Mouse (Mus musculus) embryonic facial prominence, embryonic 10.5 days (tissue): ENCODE measurements at regions not wholly inside any gene's neighbourhood (a gene's known extent, or its start where the extent isn't known, plus 50 kb on each side); places are given as distances from the start of the nearest gene placed in this dataset.
"Not testable (repeated sequence)": the region's sequence is repeated elsewhere in the genome, so short reads cannot be mapped to it uniquely, and the experiment has no call there.

Experiments
- DNase-seq: peaks from one replicate; pipeline ENCODE4 v3.0.0-alpha.2; 2017; ENCODE audit warnings: low spot score
- H3K27ac ChIP-seq: fragments of 300-500 bp; sonication (generic); replicated peaks from 2 replicates; pipeline ENCODE4 v1.5.1; 2016; ENCODE audit warnings: mild to moderate bottlenecking
- H3K27me3 ChIP-seq: fragments of 300-500 bp; sonication (generic); replicated peaks from 2 replicates; pipeline ENCODE4 v1.6.1; 2016; ENCODE audit warnings: low read depth, mild to moderate bottlenecking; ENCODE audit not compliant: poor library complexity, severe bottlenecking
- H3K36me3 ChIP-seq: fragments of 300-500 bp; sonication (generic); replicated peaks from 2 replicates; pipeline ENCODE4 v1.6.1; 2016; ENCODE audit warnings: mild to moderate bottlenecking, moderate library complexity
- H3K4me1 ChIP-seq: fragments of 300-500 bp; sonication (generic); 2 replicates; pipeline ENCODE4 v1.6.1; 2016
- H3K4me3 ChIP-seq: fragments of 300-500 bp; sonication (generic); 2 replicates; pipeline ENCODE4 v1.5.1; 2016; ENCODE audit warnings: mild to moderate bottlenecking, moderate library complexity
- H3K9me3 ChIP-seq: fragments of 300-500 bp; sonication (generic); 2 replicates; pipeline ENCODE4 v1.6.1; 2016; ENCODE audit warnings: mild to moderate bottlenecking
- WGBS: fragments of 180-500 bp; shearing (Covaris S2); methylation state at CpG from one replicate; pipeline ENCODE4 v1.1.7; 2016; 5-methylcytosine and 5-hydroxymethylcytosine counted together

DNA sequence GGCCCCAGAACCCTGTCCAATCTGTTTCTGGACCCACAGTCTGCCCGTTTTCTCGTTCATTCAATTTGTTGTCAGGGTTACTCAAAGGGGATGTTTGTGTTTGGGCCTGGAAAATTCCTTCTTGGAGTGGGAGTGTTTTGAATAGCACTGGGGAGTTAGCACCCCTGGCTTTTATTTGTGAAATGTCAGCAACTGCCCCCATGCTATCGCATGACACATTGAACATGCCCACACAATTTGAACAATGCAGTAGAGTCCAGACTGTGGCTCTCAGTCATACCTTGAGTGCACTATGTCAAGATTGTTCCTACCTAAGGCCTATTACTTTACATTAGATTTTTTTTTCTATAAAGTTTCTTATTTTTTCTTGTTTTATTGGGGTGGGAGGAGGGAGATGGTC is 195.2 kb upstream of the Ccdc54 start:
- Histone ChIP-seq H3K27ac (no peak overlapping the region), H3K27me3 (no peaks in the 10 kb centered on the region), H3K9me3 (no peaks in the 10 kb centered on the region), H3K4me1 (0 out of 2 replicates have a peak, but pooled peaks cover 8% of the 10 kb centered on the region), H3K36me3 (no peaks in the 10 kb centered on the region), H3K4me3 (no peak overlapping the region)
- 77% methylated on average over 3 of the region's 3 CpGs for WGBS
- DNase-seq, result no peak

DNA sequence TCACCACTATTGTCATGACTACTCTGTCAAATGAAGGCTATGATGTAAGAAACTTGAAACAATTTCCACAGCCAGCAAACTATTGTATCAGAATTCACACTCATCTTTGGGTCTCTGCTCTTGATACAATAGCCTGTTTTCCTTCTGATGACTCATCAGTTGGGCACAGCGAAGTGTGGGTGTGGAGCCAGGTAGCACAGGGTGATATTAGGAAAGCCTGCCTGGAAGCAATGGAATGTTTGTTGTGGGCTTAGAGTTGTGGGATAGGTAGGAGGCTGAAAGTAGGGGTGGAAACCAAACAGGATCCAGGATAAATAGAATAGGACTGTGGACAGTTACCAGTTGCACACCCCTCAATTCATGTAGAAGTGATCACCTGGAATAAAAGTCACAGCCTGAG is 194.4 kb upstream of the Ccdc54 start:
- 83% methylated on average over 1 of the region's 1 CpGs for WGBS
- no peaks in the 10 kb centered on the region for H3K27me3 ChIP-seq
- 0 out of 2 replicates have a peak, but pooled peaks cover 8% of the 10 kb centered on the region for H3K4me1 ChIP-seq
- H3K4me3 ChIP-seq, result no peak overlapping the region
- H3K27ac ChIP-seq, result no peak overlapping the region
- H3K9me3 ChIP-seq, result no peaks in the 10 kb centered on the region
- no peaks in the 10 kb centered on the region for H3K36me3 ChIP-seq
- no peak for DNase-seq

DNA sequence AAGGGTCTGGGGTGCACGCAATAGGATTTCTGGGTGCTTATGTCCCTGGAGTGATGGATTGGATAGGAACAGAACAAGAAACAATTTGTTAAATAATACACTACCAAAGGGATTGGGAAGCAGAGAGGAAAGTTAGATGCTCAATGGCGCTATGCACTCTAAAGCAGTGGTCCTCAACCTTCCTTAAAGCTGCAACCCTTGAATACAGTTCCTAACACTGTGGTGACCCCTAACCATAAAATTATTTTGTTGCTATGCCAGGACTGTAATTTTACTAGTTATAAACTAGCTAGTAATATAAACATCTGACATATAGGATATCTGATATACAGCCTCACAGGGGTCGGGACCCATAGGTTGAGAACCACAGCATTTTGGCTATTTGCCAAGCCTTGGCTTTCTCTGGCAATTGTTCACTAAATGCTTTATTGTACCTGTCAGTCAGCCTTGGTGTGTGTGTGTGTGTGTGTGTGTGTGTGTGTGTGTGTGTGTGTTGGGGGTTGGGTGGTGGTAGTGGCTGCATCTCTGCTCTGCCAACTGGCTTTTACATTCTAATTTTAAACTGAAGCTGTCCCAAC is 193.8 kb upstream of the Ccdc54 start:
- 93% methylated on average over 3 of the region's 3 CpGs for WGBS
- 0 out of 2 replicates have a peak, but pooled peaks cover 8% of the 10 kb centered on the region for H3K4me1 ChIP-seq
- no peak overlapping the region for H3K27ac ChIP-seq
- no peak overlapping the region for H3K4me3 ChIP-seq
- no peak for DNase-seq
- no peaks in the 10 kb centered on the region for H3K9me3 ChIP-seq
- H3K36me3 ChIP-seq, result no peaks in the 10 kb centered on the region
- no peaks in the 10 kb centered on the region for H3K27me3 ChIP-seq

DNA sequence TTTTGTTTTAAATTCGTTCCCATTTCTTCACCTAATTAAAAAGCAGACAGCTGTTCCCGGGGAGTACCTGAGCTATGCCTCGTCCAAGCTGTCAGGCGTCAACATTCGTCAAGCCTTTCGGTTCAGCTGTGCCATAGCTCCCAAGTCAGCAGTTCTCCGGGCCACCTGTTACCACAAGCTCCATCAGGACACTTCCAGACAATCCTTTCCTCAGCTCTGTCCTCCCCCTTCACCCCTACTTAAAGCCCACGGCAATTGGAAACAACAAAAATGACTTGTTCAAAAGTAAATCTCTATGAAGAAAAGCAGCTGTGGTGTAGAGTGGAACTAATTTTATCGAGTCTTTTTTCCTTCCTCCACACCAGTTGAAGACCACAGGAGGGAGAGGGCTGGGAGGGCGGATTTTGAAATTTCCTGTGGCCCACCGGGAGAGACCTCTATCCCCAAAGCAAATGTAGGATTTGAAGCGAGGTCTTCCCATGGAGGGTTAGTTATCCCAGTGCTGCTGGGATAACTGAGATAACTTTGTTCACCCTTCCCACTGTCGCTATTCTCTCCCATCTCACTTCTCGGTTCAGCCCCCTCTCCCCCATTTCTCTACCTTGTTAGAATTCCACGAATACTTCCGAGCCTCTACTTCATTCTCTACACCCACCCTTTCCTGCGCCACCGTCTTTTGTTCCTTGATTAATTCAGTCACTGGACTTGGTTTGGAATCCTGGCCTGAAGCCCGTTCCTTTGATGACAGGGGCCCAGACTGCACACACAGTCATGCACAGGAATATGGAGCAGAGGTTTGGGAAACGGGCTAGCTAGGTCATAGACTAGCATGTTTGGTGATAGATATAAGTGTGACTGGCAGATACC is 193.1 kb upstream of the Ccdc54 start:
- no peak for DNase-seq

DNA sequence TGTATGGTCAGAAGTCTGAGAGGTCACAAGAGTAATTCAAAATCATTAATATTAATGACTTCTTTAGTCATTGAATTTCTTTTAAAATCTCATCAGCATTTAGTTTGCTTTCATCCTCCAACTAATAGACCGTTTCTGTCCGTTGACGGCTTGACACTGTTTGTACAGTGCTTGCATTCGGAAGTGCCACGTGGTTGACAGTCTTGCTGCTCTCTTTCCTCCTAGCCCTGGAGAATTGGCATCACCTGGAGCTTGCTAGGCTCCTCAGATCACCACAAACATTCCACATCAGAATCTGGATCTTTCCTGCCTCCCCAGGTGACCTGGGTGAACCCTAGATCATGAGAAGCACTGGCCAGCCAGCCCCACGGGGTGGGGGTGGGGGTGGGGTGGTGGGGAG is 192.3 kb upstream of the Ccdc54 start:
- H3K4me3 ChIP-seq, result no peak overlapping the region
- H3K4me1 ChIP-seq, result peaks cover 13% of the 10 kb centered on the region; the same call in 1 of the 2 replicates
- no peak overlapping the region for H3K27ac ChIP-seq
- H3K9me3 ChIP-seq, result no peaks in the 10 kb centered on the region
- no peaks in the 10 kb centered on the region for H3K27me3 ChIP-seq
- no peak for DNase-seq
- H3K36me3 ChIP-seq, result no peaks in the 10 kb centered on the region
- 61% methylated on average over 6 of the region's 6 CpGs for WGBS

More for the DNA sequence above, 193.1 kb upstream of the Ccdc54 start:
- Histone ChIP-seq H3K27me3 (no peaks in the 10 kb centered on the region), H3K4me1 (peaks cover 13% of the 10 kb centered on the region; the same call in 1 of the 2 replicates), H3K27ac (no peak overlapping the region), H3K36me3 (no peaks in the 10 kb centered on the region), H3K9me3 (no peaks in the 10 kb centered on the region), H3K4me3 (no peak overlapping the region)
- WGBS, result 65% methylated on average over 20 of the region's 20 CpGs

DNA sequence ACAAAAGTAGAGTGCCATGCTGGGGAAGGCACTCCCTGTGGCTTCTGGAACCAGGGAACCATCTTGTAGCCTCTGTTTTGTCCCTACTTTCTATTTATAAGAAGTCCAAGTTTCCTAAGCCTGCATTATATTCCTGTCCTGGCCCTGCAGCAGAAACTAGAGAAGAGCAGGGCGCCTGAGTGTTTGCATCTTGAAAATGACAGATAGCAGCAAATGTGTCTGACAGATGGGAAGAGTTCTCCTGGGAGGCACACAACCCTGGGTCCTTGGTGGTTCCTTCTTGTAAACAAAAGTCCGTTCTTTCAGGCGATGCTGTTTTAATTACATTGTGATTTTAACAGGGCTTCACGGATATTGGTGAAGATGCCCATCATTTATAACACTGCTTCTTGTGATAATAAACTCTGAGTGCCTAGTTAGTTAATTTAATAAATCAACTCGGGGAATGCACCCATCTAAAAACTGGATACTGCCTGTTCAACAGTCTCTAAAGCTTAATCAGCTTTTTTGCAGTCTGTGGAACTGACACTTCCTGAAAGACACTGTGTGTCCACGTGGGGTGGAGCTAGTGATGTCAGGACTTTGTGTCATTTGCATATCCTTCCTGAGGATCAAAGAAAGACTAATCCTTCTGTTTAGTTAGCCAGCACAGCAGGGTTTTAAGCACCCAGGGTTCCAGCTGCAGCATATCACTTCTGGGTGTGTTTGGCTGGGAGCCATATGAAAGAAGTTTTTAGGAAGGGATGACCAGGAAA is 188.3 kb upstream of the Ccdc54 start:
- WGBS, result 42% methylated on average over 6 of the region's 6 CpGs
- no peak for DNase-seq
- H3K27ac ChIP-seq, result no peak overlapping the region

DNA sequence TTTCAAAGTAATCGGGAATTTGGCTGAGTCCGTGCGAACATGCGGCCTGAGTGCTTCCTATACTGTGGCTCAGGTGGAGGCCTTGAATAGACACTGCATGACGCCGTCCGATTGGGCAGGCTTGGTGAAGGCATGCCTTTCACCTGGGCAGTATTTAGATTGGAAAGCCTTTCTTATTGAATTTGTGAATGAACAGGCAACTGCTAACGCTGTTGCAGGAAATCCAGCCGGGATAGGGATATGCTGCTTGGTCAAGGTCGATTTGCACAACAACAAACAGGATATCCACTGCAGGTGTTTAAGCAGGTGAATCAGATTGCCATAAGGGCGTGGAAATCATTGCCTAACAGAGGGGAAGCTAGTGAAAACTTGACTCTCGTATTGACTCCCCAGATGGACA is 183.7 kb upstream of the Ccdc54 start:
- not testable (repeated sequence) for H3K4me3 ChIP-seq, H3K27me3 ChIP-seq, DNase-seq, H3K4me1 ChIP-seq, H3K36me3 ChIP-seq, H3K27ac ChIP-seq, H3K9me3 ChIP-seq
- WGBS, result 92% methylated on average over 12 of the region's 12 CpGs

More for the DNA sequence above, 188.3 kb upstream of the Ccdc54 start:
- H3K4me1 ChIP-seq, result peaks cover 12% of the 10 kb centered on the region; the same call in 1 of the 2 replicates
- H3K4me3 ChIP-seq, result no peak overlapping the region
- no peaks in the 10 kb centered on the region for H3K36me3 ChIP-seq
- no peaks in the 10 kb centered on the region for H3K27me3 ChIP-seq
- H3K9me3 ChIP-seq, result no peaks in the 10 kb centered on the region

DNA sequence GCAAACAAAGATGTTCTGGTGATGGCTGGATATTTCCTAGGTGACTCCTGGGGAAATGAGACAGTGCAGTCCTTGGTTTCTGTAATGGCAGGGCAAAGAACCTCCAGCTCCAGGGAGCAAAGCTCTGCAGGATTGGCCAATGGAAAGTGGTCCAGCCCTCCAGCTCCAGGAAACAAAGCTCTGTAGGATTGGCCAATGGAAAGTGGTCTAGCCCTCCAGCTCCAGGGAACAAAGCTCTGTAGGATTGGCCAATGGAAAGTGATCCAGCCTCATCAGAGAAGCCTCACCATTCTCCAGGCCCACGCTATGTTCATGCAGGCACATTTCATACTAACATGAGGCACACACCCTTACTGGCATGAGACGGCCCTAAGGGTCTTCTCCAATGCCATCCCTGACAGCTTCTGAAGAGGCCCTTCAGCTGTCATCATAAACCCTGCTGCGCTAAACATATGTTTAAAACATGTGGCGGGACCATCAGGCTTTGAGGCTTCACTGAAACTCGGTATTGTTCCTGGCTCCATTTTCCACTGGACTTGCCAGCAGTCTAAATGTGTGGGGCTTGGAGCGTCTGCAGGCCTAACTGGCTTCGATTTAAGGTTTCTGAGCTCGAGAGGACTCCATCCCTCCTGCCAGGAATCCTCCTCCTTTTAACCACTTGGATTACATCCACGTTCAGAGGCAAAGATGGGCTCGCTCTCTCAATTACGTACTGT is 175.3 kb upstream of the Ccdc54 start:
- Histone ChIP-seq H3K27me3 (no peaks in the 10 kb centered on the region), H3K4me1 (no peaks in the 10 kb centered on the region), H3K27ac (no peak overlapping the region), H3K4me3 (no peak overlapping the region), H3K36me3 (no peaks in the 10 kb centered on the region), H3K9me3 (no peaks in the 10 kb centered on the region)
- 91% methylated on average over 11 of the region's 11 CpGs for WGBS
- DNase-seq, result no peak

DNA sequence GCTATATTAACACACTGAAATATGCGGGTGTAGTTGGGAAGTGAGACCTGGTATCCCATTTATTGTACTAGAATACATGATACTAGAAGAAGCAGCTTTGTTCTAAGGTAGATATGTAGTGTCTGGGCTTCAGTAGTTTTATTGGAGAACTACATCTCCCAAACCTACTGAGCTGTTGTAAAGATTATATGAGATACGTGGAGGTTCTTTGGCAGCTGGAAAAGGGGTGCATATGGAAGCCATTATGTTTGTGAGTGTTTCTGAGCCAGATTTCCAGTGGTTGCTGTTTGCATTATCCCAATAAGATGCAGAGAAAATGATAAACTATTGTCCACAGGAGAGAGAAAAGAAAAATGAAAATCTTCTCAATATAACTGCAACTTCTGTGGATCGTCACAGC is 171.1 kb upstream of the Ccdc54 start:
- Histone ChIP-seq H3K4me3 (no peak overlapping the region), H3K9me3 (no peaks in the 10 kb centered on the region), H3K27ac (no peak overlapping the region), H3K36me3 (no peaks in the 10 kb centered on the region), H3K27me3 (no peaks in the 10 kb centered on the region), H3K4me1 (no peaks in the 10 kb centered on the region)
- no peak for DNase-seq
- WGBS, result 76% methylated on average over 3 of the region's 3 CpGs

DNA sequence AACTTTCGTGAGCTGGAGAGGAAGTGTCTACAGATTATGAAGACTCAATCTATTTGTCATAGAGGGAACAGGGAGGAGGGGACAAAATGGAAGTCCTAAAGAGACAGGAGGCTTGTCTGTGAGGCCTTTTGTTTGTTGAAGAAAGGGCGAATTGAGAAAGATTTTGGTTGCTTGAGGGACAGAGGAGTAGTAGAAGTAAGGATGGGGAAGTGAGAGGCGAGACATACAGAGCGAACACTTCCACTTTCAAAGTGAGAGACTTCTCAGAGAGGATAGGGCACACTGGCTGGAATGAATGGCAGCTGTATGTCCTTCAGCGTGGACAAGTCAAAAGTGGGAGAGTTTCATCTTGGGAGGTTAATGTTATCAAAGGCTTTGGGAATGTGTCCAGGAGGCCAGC is 169.0 kb upstream of the Ccdc54 start:
- Histone ChIP-seq H3K9me3 (no peaks in the 10 kb centered on the region), H3K4me1 (no peaks in the 10 kb centered on the region), H3K27ac (no peak overlapping the region), H3K27me3 (no peaks in the 10 kb centered on the region), H3K4me3 (no peak overlapping the region), H3K36me3 (no peaks in the 10 kb centered on the region)
- 78% methylated on average over 5 of the region's 5 CpGs for whole genome bisulfite sequencing
- no peak for DNase-seq

DNA sequence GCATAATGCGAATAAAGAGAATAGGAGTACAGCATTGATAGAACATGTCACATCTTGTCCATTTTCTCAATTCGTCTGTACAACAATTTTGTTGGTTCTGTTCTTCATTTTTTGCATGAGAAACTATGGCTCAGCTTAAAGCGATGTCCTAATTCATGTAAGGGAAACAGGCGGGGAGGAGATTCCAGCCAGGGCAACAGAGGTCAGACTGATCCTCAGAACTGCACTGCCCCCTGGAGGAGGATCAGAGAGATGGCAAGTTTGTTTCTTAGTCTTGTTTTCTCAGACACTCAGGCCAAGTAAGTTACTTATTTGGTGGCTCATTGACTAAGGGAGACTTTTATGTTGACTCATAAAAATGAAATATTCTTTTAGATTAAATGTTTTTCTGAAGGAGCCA is 165.7 kb upstream of the Ccdc54 start:
- no peaks in the 10 kb centered on the region for H3K27me3 ChIP-seq
- no peaks in the 10 kb centered on the region for H3K9me3 ChIP-seq
- peaks cover 17% of the 10 kb centered on the region for H3K4me1 ChIP-seq
- H3K27ac ChIP-seq, result no peak overlapping the region
- H3K36me3 ChIP-seq, result no peaks in the 10 kb centered on the region
- 45% methylated on average over 4 of the region's 4 CpGs for WGBS
- H3K4me3 ChIP-seq, result no peak overlapping the region
- peak; percentile 56 for DNase-seq
